Mouse (Mus musculus): ENCODE results near the gene Tsn. TPM values are rescaled to one million over a fixed set of nuclear protein-coding genes. Genes with fewer than 3 reads are reported as not detected.

Gene Tsn
- polyA plus RNA-seq (2017; shearing (Covaris generic)), result 100 to 1,000 TPM; 206 to 208 TPM

DNA sequence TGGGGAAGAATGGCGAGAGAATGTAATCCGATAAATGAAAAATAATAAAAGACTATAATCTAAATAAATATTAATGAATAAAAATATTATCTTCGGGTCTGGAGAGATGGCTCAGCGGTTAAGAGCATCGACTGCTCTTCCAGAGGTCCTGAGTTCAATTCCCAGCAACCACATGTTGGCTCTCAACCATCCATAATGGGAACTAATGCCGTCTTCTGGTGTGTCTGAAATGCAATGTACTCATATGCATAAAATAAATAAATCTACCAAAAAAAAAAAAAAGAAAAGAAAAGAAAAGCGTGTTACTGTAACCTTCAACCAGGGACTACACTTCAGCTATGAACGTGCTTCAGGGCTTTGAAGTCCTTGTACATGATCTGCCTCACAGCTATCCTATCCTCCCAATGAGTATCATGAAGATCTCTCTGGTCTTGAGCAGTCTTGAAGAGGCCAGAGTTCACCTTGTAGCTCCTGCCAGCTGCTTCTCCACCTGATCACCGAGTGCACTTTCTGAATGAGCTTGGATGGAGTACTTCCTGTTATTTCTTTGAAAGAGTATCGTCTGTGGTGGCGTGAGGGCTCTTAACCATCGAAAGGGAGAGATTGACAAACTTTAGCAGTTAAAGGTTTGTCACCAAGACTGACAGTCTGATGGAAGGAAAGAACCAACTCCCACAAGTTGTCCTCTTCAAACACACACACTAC is at the start of gene Tsn:
Tsn (minus strand) TSS at position 118 of the 705 bp plus-strand sequence.

DNA sequence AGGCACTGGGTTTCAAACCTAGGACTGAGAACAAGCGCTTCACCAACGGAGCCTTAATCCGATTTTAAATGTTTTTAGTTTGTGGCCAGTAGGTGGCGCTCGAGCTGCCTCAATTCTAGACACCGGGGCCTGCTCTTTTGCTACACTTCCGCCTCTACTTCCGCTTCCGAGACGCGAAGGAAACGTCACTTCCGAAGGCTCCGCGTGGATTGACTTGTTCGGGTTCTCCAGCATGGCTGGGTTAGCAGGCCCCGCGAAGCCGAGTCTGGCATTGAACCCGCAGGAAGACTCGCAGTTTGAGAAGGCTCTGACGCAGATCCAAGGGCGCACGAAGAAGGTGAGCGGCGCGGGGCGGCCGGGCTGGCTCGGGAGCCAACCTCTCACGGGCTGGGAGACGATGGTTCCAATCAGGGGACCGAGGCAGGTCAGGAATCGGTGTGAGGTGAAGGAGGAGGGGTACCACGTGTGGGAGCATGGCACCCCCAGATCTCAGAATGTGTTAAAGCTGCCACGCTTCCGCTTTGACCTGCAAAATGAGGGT is 10.2 kb upstream of the Tsn start, which contains the start of gene Nifk:
Nifk (plus strand) TSS at position 179 of the 541 bp plus-strand sequence.

Other genes with a start within 250 kb of the Tsn start
- under 1 TPM in 1 of 2 experiments, not detected in 1; 0.06 TPM for gene Gm29106, start 135.2 kb downstream of the Tsn start, polyA plus RNA-seq (2017; shearing (Covaris generic))
- gene Nifk, start 10.1 kb upstream of the Tsn start, polyA plus RNA-seq (2017; shearing (Covaris generic)), result 10 to 100 TPM; 60.4 to 82.0 TPM
- 10 to 100 TPM; 23.6 to 24.9 TPM for gene Clasp1, start 77.3 kb upstream of the Tsn start, polyA plus RNA-seq (2017; shearing (Covaris generic))

Measured in inflammation-experienced regulatory T-cells (primary cell).